Comparison of ENCODE assay signal across 23 mouse cellular contexts in genomic region chr6:121491339-121491738, GRCm38 (mm10). TPM values are rescaled to one million over a fixed set of nuclear protein-coding genes. Genes with fewer than 3 reads are reported as not detected.
DNase-seq lines count a peak whose midpoint lies in the region; ATAC-seq lines count a peak whose summit lies in the region.
"Had no signal": no experiment of that assay in that cellular context is flagged by ENCODE, and none has a peak within 500 bp of the region (broad histone marks: within the 10 kb centered on the region; RNA-seq: fewer than 3 reads in every experiment).

No protein-coding gene starts in this region.

- no peak overlapping the region for H3K27ac ChIP-seq in midbrain, embryonic 11.5 days (ENCODE audit: low read depth, low read length)
- no peak overlapping the region for H3K27ac ChIP-seq in midbrain, embryonic 14.5 days (replicated peaks; ENCODE audit: low read depth, low read length)
- no peak overlapping the region for H3K27ac ChIP-seq in neural tube, embryonic 14.5 days (ENCODE audit: low read depth, low read length)
- H3K27ac ChIP-seq in neural tube, embryonic 15.5 days (replicated peaks), result no peak overlapping the region; the same call in 1 of the 2 replicates
- H3K27ac ChIP-seq: embryonic facial prominence, embryonic 13.5 days; embryonic facial prominence, embryonic 15.5 days; forebrain, embryonic 10.5 days; forebrain, embryonic 12.5 days had no signal

- H3K4me2 ChIP-seq in midbrain, embryonic 11.5 days, result no peak overlapping the region
- H3K4me2 ChIP-seq in midbrain, embryonic 14.5 days (ENCODE audit: low read length), result no peak overlapping the region
- H3K4me2 ChIP-seq in neural tube, embryonic 14.5 days (ENCODE audit: low read depth, low read length), result no peak overlapping the region
- H3K4me2 ChIP-seq in neural tube, embryonic 15.5 days, result no peak overlapping the region
- H3K4me2 ChIP-seq: embryonic facial prominence, embryonic 13.5 days; embryonic facial prominence, embryonic 15.5 days; forebrain, embryonic 12.5 days had no signal

- H3K9me3 ChIP-seq in midbrain, embryonic 11.5 days (ENCODE audit: control insufficient read depth, low read length), result no peaks in the 10 kb centered on the region
- no peaks in the 10 kb centered on the region for H3K9me3 ChIP-seq in midbrain, embryonic 14.5 days (ENCODE audit: control insufficient read depth, low read length)
- H3K9me3 ChIP-seq in neural tube, embryonic 14.5 days (ENCODE audit: control insufficient read depth, low read length), result no peaks in the 10 kb centered on the region
- H3K9me3 ChIP-seq in neural tube, embryonic 15.5 days (replicated peaks), result no peaks in the 10 kb centered on the region
- H3K9me3 ChIP-seq: embryonic facial prominence, embryonic 13.5 days; embryonic facial prominence, embryonic 15.5 days; forebrain, embryonic 10.5 days; forebrain, embryonic 12.5 days had no signal

- no peak overlapping the region for H3K4me3 ChIP-seq in midbrain, embryonic 11.5 days (ENCODE audit: low read depth, low read length)
- no peak overlapping the region for H3K4me3 ChIP-seq in midbrain, embryonic 14.5 days (replicated peaks; ENCODE audit: low read depth, low read length)
- no peak overlapping the region for H3K4me3 ChIP-seq in neural tube, embryonic 14.5 days (ENCODE audit: low read depth, low read length)
- no peak overlapping the region for H3K4me3 ChIP-seq in neural tube, embryonic 15.5 days (replicated peaks)
- H3K4me3 ChIP-seq: embryonic facial prominence, embryonic 13.5 days; embryonic facial prominence, embryonic 15.5 days; erythroblast, embryonic 14.5 days; forebrain, embryonic 10.5 days; forebrain, embryonic 12.5 days had no signal

- no peaks in the 10 kb centered on the region for H3K27me3 ChIP-seq in midbrain, embryonic 11.5 days (ENCODE audit: control insufficient read depth, insufficient read depth, low read length)
- H3K27me3 ChIP-seq in midbrain, embryonic 14.5 days (ENCODE audit: control insufficient read depth, insufficient read depth, low read length), result no peaks in the 10 kb centered on the region
- no peaks in the 10 kb centered on the region for H3K27me3 ChIP-seq in neural tube, embryonic 14.5 days (ENCODE audit: control insufficient read depth, insufficient read depth, low read length)
- no peaks in the 10 kb centered on the region for H3K27me3 ChIP-seq in neural tube, embryonic 15.5 days (replicated peaks)
- H3K27me3 ChIP-seq: embryonic facial prominence, embryonic 13.5 days; embryonic facial prominence, embryonic 15.5 days; forebrain, embryonic 12.5 days had no signal

- peaks cover 6% of the 10 kb centered on the region; the same call in 1 of the 2 replicates for H3K4me1 ChIP-seq in midbrain, embryonic 11.5 days (ENCODE audit: control insufficient read depth, insufficient read depth, low read length)
- H3K4me1 ChIP-seq in midbrain, embryonic 14.5 days (ENCODE audit: control insufficient read depth, insufficient read depth, low read length), result peaks cover 6% of the 10 kb centered on the region; the same call in 1 of the 2 replicates
- no peaks in the 10 kb centered on the region for H3K4me1 ChIP-seq in neural tube, embryonic 14.5 days (ENCODE audit: control insufficient read depth, insufficient read depth, low read length)
- H3K4me1 ChIP-seq in neural tube, embryonic 15.5 days, result 0 out of 2 replicates have a peak, but pooled peaks cover 5% of the 10 kb centered on the region
- H3K4me1 ChIP-seq: embryonic facial prominence, embryonic 13.5 days; embryonic facial prominence, embryonic 15.5 days had no signal

- no peaks in the 10 kb centered on the region for H3K36me3 ChIP-seq in midbrain, embryonic 11.5 days (ENCODE audit: control insufficient read depth, insufficient read depth, low read length)
- H3K36me3 ChIP-seq in midbrain, embryonic 14.5 days (ENCODE audit: control insufficient read depth, insufficient read depth, low read length), result no peaks in the 10 kb centered on the region
- no peaks in the 10 kb centered on the region for H3K36me3 ChIP-seq in neural tube, embryonic 14.5 days (ENCODE audit: control insufficient read depth, insufficient read depth, low read length)
- no peaks in the 10 kb centered on the region for H3K36me3 ChIP-seq in neural tube, embryonic 15.5 days
- H3K36me3 ChIP-seq: embryonic facial prominence, embryonic 13.5 days; embryonic facial prominence, embryonic 15.5 days; forebrain, embryonic 10.5 days; forebrain, embryonic 12.5 days had no signal

- H3K9ac ChIP-seq in midbrain, embryonic 11.5 days (ENCODE audit: low read length), result no peak overlapping the region
- no peak overlapping the region for H3K9ac ChIP-seq in midbrain, embryonic 14.5 days (replicated peaks; ENCODE audit: low read length)
- H3K9ac ChIP-seq in neural tube, embryonic 14.5 days (replicated peaks; ENCODE audit: low read depth, low read length), result no peak overlapping the region
- H3K9ac ChIP-seq in neural tube, embryonic 15.5 days (replicated peaks), result no peak overlapping the region
- H3K9ac ChIP-seq: embryonic facial prominence, embryonic 13.5 days; embryonic facial prominence, embryonic 15.5 days; forebrain, embryonic 12.5 days had no signal

- WGBS in midbrain, embryonic 11.5 days, result 86% methylated on average over 5 of the region's 5 CpGs
- 78% methylated on average over 5 of the region's 5 CpGs for WGBS in midbrain, embryonic 14.5 days
- WGBS in neural tube, embryonic 14.5 days, result 81% methylated on average over 5 of the region's 5 CpGs
- 72% methylated on average over 5 of the region's 5 CpGs for WGBS in neural tube, embryonic 15.5 days

- DNase-seq in midbrain, embryonic 11.5 days (ENCODE audit: low spot score, missing footprints), result peak; percentile 59
- no peak for DNase-seq in midbrain, embryonic 14.5 days
- no peak for DNase-seq in gastrocnemius, postnatal 25 days
- DNase-seq: adrenal gland, adult 2 months; adrenal gland, postnatal 10 days; adrenal gland, postnatal 25 days; cerebellum, adult 11 months; cerebellum, adult 18-20 months; cerebellum, adult 8-10 months; cerebellum, adult 9-11 months; cerebellum, postnatal 14 days; cerebellum, postnatal 36 days; embryo, embryonic 11 days had no signal

- no peak for ATAC-seq in midbrain, embryonic 11.5 days (ENCODE audit: low FRiP score)
- no peak for ATAC-seq in midbrain, embryonic 14.5 days (ENCODE audit: low FRiP score, low TSS enrichment)
- 0 out of 2 replicates have a peak, but pooled peaks have one; percentile 6 for ATAC-seq in neural tube, embryonic 14.5 days (ENCODE audit: low read depth)
- peak; percentile 51; the same call in 1 of the 2 replicates for ATAC-seq in neural tube, embryonic 15.5 days (ENCODE audit: low FRiP score)
- ATAC-seq: forebrain, embryonic 14.5 days; forebrain, embryonic 16.5 days had no signal

RNA-seq across cellular contexts. Expression of gene Iqsec3, which starts 17.9 kb away (rescaled TPM):
- polyA plus RNA-seq in midbrain, embryonic 11.5 days (2014; fragmentation: Nextera tagmentation; extraction: Ambion mirVana), result 0.72 and 0.88 TPM in 2 replicates
- polyA plus RNA-seq in midbrain, embryonic 14.5 days (2014; fragmentation: Nextera tagmentation; extraction: Ambion mirVana), result 11.2 and 11.6 TPM in 2 replicates
- polyA plus RNA-seq in neural tube, embryonic 14.5 days (2014; fragmentation: Nextera tagmentation; extraction: Ambion mirVana), result 20.0 and 22.8 TPM in 2 replicates
- 14.6 and 18.7 TPM in 2 replicates for polyA plus RNA-seq in neural tube, embryonic 15.5 days (2015; fragmentation: Nextera tagmentation; extraction: Ambion mirVana)
- total RNA-seq in gastrocnemius, postnatal 25 days (2021), result 1 to 10 TPM in 1 of 2 experiments, under 1 TPM in 1; 0.95 to 1.3 TPM
- total RNA-seq: common myeloid progenitor, adult 5-6 weeks had no signal
- polyA plus RNA-seq: erythroblast, embryonic 14.5 days had no signal

Comparison
In these comparisons a context has a peak if more than half of its experiments do, and no peak if none do; other contexts are left out.
1. ATAC-seq: peak in neural tube, embryonic 14.5 days (single experiment) and neural tube, embryonic 15.5 days (single experiment); none in midbrain, embryonic 11.5 days (single experiment) and midbrain, embryonic 14.5 days (single experiment).